Mouse (Mus musculus) testis, postnatal 10 days (tissue): ENCODE results near the gene Syt7.

Experiments used
- DNase-seq: peaks from one replicate; pipeline ENCODE4 v3.0.0; 2021; ENCODE audit warnings: low spot score

Gene Syt7

DNA sequence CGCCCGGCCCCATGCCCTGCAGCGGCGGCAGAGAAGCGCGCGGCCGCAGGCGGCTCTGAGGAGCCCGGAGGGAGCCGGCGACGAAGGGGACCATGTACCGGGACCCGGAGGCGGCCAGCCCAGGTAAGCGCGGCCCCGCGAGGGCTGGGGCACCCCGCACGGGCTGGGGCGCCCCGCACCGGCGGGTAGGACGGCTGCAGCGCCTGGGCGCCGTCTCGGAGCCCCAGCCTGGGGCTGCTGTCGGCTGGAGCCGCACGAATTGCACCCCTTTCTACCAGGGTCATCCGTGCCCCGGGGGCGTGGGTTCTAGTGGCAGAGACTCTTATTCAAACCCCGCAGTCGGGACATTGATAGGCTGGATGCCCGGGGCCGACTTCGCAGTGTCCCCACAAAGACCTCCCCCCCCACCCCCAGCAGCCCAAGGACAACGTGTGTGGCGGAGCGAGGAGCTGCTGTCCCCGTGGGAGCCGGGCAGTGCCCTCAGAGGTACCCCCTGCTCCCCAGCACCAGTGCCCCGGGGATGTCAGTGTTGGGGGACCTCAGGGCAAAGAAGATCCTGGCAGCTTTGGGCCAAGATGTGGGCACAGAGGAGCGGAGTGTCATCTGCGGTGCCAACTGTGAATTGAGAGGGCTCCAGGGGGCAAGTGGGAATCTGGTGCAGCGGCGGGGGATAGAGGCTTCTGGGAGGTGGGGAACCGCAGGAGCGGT, 655 bp downstream of the Syt7 start:
- DNase-seq: peak; percentile 60

DNA sequence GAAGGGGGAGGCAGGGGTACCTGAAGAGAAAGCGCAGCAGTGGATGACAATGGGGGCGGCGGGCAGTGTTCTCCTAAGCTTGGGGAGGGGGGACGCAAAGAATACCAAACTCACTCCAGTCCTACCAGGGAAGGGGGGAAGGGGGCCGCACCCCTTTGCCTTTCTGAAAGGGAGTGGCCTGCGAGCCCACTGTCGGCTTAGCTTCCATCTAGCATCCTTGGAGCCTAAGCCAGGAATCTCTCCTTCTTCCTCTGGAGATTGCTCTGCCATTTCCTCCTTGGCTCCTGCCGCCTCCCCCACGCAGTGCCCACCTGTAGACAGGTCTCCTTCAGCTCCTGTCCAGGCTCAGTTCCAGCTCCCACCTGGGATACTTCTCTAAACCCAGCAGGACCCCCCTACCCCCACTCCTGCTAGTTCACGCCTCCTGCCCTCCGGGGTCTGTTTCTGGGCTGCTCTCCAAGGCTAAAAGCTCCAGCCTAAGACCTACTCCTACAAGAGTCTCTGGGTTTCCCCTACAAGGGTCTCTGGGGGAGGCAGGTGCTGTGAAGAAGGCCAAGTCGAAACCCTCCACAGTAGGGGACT, 1.3 kb downstream of the Syt7 start:
- DNase-seq: no peak

DNA sequence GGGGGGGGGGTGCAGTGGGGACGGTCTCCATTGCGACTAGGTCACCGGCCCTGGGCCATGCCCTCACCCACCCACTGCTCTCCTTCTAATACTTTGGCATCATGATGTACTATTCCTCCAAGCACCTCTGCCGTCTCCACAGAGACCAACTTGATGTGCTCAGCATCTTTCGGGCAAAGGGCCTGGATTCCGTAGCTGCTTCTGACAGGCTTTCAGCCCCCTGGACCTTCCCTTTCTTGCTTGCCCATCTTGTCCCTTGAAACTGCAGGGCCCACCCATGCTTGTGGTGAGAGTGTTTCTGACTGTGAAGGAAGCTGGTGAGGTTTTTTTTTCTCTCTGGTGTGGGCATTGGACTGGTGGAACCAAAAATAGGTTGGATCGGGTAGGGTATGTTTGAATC, 2.1 kb downstream of the Syt7 start:
- no peak for DNase-seq

DNA sequence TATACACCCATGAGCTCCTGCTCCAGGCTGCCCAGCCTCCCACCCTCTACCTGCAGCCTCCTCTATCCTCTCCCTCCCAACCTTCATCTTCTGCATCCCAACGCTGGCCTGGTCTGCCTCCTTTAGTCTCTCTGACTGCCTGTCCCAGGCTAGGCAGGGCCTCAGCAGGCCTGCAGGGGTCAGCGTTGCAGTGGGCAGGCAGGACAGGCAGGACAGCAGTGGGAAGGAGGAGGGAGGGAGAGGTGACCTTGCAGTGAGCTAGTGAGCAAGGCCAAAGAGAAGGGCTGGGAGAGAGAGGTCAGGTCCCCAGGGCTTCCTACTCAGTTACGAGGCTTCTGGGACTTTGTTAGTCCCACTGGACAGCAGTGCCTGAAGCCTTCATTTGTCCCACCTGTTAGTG, 3.1 kb downstream of the Syt7 start:
- DNase-seq: peak; percentile 74

DNA sequence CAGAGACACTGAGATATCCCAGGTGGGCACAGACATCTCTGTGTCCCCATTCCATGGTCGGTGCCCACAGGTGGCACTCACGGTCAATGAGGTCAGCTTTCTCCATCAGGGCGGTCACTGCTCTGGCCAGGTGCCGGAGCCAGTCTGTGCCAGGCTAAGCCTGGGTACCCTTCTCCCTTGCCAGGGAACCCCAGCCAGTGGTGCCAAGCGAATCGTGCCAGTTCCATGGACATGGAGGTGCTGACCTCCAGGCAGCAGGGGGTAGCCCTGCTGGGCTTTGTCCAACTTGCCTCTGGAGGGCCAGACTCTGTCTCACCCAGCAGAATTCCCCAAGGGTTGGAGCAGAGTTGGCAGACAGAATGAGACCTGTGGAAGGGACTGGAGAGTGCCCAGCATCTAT, 4.6 kb downstream of the Syt7 start:
- no peak for DNase-seq

DNA sequence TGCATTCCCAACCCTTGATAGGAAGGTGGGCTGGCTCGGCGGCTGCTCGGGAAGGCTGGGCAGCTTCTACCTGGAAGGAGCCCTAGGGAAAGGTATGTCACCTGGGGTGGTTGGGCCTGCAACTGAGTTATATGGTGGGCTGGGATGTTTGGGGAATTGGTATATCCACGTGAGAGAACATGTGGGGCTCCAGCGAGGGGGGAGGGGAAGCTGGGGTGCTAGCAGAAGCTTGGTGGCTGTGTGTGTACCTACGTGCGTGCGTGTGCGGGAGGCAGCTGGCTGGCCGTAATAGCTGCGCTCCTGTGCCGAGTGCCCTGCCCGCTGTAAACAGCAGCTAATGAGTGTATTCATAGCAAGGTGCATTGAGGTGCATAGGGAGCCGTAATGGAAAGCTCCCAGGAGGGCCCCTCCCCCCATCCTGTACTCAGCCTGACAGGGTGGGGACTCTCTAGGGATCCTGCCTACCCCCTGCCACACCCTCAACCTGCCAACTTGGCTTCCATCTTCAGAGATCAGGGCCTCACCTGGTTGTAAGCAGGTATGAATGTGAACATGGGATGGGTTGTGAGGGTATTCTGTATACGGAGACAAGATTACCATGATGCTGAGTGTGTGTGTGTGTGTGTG, 5.1 kb downstream of the Syt7 start:
- DNase-seq: no peak

DNA sequence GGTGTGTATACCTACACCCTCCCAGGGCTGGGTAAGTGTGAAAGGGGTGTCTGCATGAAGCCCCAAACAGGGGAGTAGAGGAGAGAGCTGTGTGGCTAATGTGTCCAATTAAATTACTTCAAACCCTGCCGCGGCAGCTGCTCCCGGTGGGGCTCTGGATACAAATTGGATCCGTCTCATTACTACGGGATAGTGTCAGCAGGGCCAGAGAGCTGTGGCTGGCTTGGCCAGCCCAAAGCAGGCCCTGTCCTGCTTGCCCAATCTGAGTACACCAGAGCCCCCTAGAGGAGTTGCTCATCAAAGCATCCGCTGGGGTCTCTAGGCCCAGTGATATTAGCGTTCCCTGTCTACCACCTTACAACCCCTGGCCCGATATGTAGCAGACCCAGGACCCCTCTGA, 6.3 kb downstream of the Syt7 start:
- DNase-seq: no peak

DNA sequence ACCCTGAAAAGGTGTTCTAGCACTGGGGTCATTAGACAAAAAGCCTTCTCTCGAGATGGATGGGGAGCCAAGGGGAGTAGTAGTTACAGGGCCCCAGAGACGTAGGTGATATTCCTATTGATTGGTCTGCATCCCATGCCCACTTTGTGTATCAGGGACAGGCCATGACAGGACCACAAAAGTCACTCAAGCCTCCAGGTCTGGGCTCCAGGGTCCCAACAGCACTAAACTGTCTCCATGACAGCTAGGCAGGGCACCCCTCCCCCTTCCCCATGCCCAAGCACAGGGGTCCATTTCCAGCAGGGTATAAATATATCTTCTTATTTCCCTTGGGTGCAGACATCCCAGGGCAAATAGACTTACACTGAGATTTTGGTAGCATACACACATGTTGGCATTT, 8.1 kb downstream of the Syt7 start:
- no peak for DNase-seq

DNA sequence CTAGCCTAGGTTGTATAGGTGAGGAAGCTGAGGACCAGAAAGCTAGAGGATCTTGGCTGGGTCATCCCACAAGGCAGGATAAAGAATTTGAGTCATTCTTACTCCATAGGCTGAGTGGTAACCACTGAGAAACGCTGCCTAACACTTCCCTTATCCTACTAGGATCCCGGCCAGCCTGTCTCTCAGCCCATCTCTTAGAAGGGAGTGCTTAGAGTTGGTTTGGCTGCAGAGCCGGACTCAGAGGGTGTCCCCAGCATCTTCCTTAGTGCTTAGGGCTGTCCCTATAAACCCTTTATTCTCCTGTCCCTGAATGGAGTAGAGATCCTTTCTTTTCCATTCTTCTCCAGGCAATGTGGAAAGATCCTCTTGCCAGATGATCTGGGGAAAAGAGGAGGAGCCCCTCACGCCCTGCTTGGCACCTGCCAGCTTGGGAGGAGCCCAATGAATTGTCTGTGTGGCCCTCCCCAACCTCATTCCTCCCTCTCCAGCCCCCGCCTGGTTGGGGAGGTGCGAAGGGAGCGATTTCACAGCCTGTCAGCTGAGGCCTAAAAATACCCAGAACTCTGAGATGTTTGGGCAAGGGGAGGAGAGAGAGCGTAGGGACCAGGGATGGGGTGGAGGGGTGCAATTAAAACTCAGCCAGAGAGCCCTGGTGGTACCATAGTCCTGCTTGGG, 8.7 kb downstream of the Syt7 start:
- no peak for DNase-seq

DNA sequence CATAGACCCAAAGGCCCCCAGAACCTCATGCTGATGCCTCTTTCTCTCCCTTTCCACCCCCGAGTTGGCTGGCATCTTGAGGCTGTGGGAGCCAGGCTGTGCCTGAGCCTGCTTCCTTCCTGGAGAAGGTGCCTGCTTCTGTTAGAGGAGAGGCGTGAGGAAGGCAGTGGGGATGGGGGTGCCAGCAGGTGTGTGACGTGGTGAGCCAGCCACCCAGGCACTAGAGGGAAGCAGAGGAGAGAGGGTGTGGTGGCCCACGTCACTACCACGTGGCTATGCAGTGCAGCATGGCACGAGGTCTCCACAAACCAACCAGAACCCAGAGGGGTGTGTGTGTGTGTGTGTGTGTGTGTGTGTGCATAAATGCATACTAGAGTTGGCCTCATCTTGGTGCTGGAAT, 9.4 kb downstream of the Syt7 start:
- DNase-seq: no peak

DNA sequence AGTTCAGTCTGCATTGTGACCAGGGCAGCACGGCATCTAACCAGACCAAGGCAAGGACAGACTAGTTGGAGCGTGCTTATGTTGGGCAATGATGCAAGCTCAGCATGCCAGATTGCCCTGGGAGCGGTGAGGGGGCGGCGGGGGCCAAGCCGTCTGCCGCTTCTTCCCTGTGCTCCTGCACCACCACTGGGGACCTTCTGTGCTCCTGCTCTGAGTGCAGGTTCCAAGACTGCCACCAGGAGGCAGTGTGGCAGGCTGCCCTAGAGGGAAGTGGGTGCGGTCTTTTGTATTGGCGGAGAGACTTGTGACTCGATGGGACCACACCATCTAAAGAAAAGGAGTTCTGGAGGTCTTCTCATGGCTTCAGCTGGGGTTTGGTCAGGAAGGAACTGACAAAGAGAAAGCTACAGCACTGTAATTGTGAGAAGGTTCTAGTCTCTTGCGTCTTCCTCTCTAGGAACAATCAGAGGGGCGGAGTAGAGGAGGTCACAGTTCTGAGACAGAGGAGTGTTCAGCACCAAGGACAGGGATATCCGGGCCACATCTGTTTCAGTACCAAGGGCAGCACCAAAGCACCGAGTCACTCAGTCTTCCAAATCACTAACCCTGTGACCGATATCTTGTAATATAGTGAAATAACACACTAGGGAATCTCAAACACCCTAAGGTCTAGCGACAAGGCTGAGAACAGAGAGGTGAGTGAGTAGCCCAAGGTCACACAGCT, 14.0 kb downstream of the Syt7 start:
- peak; percentile 84 for DNase-seq

DNA sequence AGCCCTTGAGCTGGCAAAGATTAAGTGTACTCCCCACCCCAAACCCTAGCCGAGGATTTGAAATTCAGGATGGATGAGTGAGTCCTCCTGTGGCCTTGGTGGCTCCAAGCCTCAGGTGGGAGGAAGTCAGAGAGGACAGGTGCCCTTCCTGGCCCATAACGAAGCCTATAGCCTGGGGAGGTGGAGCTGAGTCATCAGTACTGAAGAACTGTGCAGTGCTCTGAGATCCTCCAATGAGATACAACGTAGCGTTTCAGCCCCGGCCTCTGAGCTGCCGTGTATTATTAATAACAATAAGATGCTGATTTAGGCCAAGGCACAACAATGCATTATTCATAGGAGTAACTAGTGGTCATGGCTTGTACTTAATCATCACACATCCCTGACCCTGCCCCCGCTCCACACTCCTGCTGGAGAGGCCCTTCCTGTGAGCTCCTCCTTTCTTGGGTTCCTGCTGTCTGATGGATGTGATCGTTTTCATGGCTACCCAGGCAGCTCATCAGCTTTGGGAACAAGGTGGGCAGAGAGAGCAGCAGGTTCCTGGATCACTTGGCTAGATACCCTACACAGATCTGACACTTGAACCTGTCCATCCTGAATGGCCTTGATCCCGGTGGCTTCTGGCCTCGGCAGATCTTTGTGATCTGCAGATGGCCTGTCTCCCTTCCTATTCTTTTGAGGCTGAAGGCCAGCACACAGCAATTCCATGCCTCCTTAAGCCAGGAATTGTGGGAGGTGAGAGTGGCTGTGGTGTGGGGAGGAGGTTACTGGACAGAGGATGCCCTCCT, 14.9 kb downstream of the Syt7 start:
- no peak for DNase-seq

DNA sequence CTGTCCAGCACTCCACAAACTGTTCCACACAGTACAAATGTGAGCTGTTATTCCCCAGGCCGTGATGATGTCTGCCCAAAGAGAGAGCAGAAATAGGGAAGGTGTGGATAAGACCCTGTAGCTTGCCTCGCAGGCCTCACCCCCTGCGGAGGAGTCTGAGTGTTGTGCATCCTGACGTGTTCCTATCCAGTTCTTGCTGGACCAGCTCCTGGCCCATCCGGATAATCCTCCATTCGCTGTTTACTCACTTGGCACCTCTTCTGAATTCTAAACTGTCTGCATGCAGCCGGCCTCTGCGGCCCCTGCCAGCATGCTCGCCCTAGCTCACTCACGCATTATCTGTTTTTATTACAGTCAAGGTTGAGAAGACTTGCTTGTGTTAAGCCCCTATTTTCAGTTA, 15.5 kb downstream of the Syt7 start:
- DNase-seq: no peak

DNA sequence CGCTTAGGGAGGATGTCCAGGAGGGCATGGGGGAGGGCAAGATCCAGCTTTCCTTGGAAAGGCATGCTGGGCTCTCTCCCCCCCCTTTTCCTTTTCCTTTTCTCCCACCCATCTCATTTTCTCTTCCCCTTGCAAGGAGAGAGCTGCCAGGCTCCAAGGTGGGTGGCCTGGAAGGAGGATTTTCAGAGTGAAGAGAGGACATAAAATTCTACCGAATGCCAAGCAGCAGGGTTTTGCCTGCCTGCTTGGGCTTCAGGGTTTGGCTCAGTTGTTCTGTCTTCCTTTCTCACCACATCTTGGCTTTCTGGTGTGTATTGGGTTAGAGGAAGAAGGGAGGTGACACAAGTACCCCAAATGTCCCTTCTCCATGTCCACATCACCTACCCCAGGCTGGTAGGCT, 16.0 kb downstream of the Syt7 start:
- DNase-seq: no peak

DNA sequence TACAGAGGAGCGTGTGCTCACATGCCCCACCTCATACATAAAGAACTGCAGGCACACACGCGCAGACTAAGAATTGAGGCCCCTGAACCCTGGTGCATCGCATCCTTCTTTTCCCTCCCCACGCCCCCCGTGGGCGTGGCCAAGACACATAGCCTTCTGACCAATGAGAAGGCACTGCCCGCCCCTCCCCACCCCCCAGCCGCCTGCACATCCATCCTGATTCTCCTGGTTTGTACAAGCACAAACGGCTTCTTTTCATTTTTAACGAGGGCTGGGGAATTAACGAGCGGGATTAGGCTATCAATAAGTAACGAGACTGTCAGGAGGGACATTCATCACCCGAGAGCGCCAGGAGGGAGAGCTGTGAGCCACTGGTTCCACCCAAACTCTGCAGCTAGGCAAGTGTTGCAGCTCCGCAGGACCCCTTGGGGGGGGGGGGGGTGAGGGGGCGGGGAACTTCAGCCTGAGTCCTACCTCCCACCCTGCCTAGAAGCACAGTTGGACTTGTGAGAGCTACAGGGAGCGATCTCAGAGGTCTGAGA, 24.9 kb downstream of the Syt7 start:
- DNase-seq: no peak

DNA sequence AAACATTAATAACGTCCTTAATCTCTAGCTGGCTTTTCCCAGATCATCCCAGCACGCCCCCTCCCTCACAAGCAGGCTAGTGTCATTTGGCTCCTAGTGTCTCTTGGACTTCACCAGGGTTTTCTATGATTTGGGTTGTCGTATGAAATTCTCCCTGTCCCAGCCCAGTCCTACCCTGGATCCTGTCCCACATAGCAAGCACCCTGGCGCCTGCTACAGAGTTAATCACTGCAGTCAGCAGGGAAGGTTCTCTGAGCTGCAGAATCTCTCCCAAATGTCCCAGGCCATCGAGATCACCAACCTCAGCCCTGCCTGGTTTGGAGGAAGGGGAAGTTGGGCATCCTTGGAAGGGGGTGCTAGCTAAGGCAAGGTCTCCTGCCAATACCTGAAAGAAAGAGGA, 26.6 kb downstream of the Syt7 start:
- DNase-seq: no peak

DNA sequence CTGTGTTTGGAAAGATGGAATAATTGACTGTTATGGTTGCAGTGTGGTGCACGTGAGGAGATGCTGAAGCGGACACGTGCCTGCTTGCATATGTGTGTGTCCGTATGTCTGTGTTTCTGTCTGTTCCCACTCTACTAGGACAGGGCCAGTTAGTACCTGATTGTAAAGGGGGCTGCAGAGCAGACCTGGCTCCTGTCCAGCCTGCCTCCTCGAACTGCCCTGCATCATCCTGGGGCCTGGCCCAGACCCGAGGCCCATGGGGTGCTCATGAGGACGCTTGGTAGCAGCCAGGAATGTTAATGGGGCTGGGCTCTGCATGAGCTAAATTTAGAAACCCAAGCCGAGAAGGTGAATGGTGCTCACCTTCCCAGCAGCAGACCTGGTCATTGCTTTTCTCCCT, 28.0 kb downstream of the Syt7 start:
- no peak for DNase-seq

DNA sequence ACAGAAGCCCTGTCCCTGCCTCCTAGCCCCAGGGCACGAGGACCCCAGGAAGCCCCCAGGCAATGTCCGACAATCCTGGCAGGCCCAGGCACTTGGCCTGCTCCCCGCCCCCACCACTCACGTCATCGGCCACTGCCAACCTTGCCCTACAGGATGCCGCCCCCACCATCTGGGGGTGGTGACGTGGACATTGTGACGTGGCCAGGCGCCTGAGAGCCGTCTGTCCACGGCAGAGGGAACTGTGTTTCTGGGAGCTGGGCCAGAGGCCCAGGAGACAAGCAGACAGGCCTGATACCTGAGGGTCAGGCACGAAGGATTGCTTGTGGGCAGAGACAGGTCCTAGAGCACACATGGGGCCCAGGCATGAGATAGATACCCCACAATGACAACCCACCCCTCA, 28.5 kb downstream of the Syt7 start:
- no peak for DNase-seq

DNA sequence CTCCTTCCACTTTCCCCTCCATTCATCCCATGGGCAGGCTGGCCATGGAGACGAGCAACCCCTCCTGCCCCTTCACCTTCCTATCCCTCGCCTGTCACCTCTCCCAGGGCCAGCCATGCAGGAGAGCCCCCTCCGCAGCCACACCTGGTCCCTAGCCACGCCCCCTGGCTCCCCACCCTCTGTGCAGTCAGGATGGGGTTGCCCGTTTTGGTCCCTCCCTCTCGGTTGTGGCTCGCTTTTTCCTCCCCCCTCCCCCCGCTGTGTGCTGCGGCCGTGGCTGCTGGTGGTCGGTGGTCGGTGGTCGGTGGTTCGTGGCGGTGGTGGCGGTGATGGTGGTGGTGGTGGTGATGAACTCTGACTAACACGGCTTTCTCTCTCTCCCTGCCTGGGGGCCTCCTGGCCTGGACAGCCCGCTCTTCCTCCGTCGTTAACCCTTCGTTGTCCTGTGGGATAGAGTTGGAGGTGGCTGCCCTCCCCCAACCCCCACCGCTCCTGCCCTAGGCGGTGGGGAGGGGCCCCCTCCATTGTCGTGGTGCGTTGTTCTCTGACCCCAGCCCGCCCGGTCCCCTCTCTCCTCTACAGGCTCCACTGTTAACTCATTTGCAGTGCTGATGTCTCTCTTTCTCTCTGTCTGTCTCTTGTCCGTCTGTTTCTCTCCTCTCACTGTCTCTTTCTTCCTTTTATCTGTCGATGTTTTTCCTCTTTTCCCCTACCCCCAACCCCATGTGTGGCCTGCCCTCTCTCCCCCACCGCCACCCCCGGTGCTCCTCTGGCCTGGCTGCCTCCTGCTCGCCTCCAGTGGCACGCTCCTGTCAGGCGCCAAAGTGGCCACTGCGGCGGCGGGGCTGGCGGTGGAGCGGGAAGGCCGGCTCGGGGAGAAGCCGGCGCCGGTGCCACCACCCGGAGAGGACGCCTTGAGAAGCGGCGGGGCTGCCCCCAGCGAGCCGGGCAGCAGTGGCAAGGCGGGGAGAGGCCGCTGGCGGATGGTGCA, 33.4 kb downstream of the Syt7 start:
- peak; percentile 58 for DNase-seq

DNA sequence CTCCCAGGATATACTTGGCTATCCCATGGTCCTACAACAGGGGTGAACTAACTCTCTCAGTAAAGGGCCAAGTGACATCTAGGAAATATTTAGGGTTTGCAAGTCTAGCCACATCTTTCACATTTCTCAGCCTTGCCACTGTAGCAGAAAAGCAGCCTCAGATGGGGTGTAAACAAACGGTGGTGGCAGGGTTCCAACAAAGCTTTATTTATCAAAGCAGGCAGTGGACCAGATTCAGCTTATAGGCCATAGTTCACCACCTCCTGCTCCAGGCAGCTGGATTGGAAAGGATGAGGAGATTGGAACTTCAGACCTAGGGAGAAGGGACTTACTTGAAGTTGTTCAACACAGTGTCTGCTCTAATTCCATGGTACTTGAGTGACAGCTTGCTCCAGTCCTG, 35.9 kb downstream of the Syt7 start:
- DNase-seq: no peak
